Mouse (Mus musculus) ES-Bruce4 (cell line): Measurements from ENCODE around the gene Gorab.

Experiments used
- CTCF ChIP-seq: IDR thresholded peaks from one replicate; pipeline ENCODE4 v1.8.1; 2011; ENCODE audit warnings: low read depth, low read length
- EP300 ChIP-seq: IDR thresholded peaks from 2 replicates; pipeline ENCODE4 v1.6.1; 2011; ENCODE audit warnings: low read depth, low read length; ENCODE audit not compliant: insufficient read depth
- POLR2A ChIP-seq: IDR thresholded peaks from one replicate; pipeline ENCODE4 v1.8.1; 2011; ENCODE audit warnings: low read length; ENCODE audit not compliant: insufficient read depth

GRCm38 (mm10) chr1:163344931-163345330 lies 58.5 kb downstream of the Gorab start:
- peak; percentile 14 for TF ChIP-seq CTCF
- no peak for TF ChIP-seq POLR2A
- TF ChIP-seq EP300, result no peak
